Mouse (Mus musculus): Measurements from ENCODE around the gene Cd53.
A peak's percentile ranks its signal among the peaks of the same experiment; 100 is the strongest.

Cd53 gene

DNA sequence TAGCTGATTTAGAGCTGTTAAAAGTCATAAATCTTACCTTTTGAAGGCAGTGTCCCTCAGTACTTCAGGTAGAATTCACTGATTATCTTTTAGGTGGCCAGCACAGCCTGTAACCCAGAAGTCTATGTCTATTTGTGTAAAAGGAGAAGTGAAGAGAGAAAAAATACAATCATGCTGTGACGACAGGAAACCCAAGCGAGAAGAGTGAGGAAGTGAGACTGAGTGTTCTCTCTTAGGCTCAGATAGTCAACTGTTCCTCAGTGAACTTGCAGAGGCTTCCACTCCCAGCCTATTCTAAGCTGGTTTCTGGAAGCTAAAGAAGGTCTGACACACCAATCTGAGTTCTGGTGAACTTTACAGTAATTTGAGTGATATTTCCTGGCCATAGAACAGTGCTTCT lies at the start of gene Cd53:
Gene Cd53 (minus strand): TSS at position 220 of the 400 bp plus-strand sequence.
- peak; percentile 81 to 85 for DNase-seq (ENCODE audit: low spot score in 2 of 2)

DNA sequence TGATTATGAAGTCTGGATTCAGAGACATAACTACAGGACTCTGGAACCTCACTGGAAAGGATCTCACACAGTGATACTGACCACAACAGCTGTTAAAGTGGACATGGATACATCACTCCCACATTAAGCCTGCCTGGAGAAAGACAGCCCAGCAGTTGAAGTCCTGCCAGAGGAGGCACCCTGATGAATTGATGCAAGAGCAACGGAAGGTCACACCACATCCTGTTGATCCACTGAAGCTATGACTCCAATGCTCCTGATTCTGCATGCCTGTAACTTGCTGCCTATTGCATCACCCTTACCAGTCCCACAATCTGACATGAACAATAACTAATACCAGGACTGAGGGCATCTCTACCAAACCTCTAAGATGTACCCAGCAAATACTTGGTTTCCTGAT lies 42.2 kb upstream of the Cd53 start:
- DNase-seq (ENCODE audit: low spot score in 2 of 2): peak; percentile 23 to 43

DNA sequence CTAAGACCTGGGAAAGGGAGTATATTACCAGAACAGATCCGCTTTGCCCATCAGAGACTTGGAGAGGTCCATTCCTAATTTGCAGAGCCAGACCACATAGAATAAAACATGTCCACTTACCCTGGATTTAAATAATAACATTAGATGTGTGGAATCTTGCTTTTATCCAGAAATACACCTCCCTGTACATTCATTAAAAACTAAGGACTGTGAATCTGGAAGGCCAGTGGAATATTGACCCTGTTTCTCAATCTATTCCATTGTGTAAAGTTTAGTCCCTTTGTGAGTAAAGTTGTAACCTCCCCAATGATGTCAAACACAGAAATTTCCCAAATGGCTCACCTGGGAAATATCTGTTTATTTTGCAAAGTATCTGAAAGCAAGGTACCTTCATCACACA lies 36.2 kb upstream of the Cd53 start, which contains the start of gene Olfr266:
Gene Olfr266 (minus strand): TSS at position 101 of the 400 bp plus-strand sequence.
- no peak for DNase-seq (ENCODE audit: low spot score in 2 of 2)

DNA sequence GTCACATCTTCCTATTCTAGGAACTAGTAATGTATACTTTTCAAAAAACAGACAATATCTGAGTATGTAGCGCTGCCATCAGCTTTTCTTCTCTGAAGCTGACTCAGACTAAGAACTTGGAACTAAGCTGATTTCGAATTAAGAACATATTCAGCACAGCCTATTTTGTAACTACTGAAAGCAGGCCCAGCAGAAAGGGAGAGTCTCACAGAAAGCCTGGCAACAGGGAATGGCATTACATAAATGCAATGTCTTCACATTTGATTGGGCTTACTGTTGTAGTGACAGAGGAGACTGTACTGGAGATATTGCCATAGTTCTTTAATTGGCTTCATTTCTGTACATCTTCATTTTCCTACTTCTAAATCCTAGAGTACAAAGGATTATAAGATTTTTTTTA lies 27.7 kb upstream of the Cd53 start:
- DNase-seq (ENCODE audit: low spot score in 2 of 2): no peak

DNA sequence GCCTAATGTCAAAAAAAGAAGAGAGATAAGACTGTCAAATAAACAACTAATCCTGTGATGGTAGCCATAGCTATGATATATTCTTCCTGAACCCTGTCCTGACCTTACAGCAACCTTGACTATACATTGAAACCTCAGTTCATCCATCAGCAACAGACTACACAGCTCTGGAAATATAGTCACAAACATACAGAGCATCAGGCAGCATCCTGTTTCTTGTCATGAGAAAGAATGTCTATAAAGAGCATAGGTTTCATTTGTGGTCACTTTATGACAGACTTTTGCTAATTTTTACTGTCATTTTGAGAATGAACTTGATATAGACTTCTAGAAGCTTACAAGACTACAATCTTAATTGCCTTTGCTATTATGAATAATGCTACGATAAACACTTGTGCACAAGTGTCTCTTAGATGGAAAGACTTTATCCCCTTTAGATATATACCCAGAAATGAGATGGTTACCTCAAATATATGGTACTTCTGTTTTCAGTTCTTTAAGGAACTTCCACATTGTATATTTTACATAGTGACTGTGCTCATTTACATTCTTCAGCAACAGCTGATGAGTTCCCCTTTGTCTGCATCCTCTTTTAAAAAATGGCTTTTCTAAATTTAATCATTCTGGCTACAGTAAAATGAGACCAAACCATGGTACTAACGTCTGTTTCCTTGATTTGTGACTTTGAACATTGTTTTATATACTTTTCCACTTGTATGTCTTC lies 19.2 kb upstream of the Cd53 start:
- peak; percentile 13 to 35 for DNase-seq (ENCODE audit: low spot score in 2 of 2)

DNA sequence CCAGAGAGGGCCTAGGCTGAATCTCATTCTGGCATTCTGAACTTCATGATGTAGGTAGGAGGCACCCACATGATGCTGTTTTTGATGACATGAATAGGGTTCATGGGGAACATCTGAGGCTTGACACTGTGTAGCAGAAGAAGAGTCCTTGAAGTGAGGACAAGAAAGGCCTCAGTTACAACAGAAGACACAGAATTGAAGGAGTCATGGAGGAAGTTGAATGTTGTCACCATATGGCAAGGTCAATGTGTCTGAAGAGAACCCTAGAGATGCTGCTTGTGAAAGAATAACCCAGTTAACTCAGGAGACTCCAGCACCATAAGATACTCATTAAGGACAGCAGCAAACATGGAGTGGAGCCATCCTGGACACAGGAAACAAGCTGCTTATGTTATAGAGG lies 8.1 kb upstream of the Cd53 start:
- no peak for DNase-seq (ENCODE audit: low spot score in 2 of 2)

DNA sequence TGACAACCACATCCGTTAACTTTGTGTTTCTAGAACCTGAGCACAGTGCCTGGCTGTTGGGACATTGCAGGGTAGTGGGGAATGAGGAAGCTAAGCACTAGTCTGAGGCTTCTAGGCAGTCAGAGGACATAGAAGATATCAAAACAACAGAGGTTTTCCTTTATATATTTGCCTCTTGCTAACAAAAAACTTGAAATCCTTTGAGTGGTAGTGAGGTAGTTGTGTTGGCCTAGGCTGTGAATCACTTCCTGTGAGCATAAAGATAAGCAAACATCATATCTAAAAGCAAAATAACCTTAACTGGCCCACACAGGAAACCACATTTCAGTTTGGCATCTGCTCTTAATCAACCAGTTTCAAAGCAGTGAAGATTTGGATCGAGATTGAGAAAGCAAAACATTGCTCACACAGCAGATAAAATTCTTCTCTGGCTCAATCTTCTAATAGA lies 1.5 kb downstream of the Cd53 start:
- DNase-seq (ENCODE audit: low spot score in 2 of 2): peak; percentile 61 to 69

DNA sequence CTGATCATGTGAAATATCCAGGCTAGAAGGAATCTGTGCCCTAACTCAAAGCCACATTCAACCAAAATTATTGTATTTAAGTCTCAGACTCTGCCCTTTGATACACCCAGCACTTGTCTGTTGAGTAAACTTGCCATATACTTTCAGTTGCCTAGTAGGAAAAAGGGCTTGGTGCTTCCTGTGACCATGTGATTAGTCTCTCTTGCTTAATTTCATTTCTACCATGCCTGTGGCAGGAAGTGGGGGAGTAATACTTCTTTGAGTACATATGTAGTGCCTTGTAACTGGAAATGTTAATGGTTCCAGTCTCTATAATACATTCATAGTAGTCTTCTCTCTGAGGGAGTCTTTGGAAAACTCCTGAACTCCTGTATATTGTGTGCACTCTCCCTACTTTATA lies 2.0 kb downstream of the Cd53 start:
- peak; percentile 47 to 64 for DNase-seq (ENCODE audit: low spot score in 2 of 2)

DNA sequence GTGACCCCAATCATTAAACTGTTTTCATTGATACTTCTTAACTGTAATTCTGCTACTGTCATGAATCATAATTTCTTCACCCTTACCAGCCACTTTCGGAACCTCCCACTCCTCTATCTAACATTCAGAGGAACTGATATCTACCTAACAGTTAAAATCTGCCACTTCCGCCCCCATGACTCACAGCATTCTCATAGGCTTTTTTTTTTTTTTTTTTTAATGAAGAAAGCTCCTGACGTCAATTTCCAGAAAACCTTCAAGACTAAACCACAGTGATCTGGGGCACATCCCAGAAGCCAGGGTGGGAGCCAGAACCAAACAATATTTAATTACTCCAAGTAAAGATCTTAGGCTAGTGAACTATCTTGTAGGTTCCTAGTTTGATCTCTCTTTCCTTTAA lies 4.8 kb downstream of the Cd53 start:
- peak; percentile 50 to 65 for DNase-seq (ENCODE audit: low spot score in 2 of 2)

DNA sequence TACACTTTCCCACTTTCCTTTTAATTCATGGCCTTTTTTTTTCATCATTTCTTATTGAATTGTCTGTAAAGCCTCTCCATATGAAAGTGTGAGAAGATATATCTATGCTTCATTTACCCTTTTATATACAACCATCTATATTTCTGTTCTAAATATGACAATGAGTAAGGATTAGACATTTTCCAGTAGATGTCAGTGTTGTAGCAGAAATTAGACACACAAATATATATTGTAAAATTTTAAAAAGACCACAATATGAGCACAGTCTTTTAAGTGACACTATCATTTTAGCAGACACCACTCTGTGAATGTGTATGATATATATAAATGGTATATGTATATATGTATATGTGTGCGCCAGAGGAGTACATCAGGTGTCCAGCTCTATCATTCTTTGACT lies 18.1 kb downstream of the Cd53 start:
- no peak for DNase-seq (ENCODE audit: low spot score in 2 of 2)

DNA sequence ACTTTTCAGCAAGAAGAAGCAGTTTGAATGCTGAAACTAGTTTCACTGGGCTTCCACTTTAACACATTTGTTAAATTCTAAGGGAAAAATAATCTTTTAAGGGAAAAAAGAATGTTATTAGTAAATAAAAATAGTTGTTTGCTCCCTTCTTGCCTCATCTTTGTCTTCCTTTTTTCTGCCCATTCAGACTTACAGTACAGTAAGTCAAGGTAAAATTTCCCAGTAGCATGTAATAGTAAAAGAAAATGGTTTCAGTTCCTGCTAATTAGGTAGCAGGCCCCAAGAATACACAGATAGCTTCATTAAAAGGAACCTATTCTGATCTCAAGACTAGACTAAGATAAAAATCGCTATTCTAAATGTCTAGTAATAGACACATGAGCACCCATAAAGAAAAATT lies 34.1 kb downstream of the Cd53 start:
- no peak for DNase-seq (ENCODE audit: low spot score in 2 of 2)

DNA sequence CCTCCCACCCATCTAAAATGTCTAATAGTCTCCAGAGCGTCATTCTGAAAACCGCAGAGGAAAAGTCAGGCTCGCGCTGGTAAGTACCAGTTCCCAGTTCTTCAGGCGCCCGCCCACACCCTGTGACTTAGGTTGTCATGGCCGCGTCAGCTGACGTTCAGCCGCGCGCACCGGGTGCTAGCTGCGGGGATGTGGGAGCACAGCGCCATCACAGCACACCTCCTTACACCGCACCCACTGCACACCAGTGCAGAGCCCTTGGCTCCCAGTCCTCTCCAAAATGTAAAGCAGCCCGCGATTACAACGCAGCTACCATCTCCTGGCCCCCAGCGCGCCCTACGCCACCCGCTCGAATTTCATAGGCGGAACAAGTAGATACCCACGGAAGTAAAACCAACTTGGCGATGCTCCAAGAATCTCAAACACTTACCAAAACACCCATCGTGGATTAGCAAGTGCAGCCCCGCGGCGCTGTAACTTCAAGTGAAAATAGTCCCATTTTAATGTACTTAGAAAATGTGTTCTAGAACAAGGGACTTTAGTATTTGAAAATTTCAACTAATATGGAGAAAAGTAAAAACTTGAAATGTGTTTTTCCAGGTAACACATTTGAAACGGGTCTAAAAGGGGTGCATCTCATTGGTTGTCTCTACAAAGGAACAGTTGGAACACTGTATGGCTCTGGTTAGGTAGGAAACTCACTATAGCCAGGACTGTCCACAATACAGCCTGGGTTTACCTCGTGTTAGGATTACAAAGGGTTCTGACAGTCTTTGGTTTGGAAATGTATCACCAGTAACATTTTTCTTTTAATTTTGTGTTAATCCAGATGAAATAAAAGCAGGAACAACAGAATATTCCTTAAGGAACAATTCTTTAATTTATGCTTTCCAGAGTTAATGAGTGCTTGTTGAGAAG lies 67.7 kb downstream of the Cd53 start:
- peak; percentile 85 to 90 for DNase-seq (ENCODE audit: low spot score in 2 of 2)

DNA sequence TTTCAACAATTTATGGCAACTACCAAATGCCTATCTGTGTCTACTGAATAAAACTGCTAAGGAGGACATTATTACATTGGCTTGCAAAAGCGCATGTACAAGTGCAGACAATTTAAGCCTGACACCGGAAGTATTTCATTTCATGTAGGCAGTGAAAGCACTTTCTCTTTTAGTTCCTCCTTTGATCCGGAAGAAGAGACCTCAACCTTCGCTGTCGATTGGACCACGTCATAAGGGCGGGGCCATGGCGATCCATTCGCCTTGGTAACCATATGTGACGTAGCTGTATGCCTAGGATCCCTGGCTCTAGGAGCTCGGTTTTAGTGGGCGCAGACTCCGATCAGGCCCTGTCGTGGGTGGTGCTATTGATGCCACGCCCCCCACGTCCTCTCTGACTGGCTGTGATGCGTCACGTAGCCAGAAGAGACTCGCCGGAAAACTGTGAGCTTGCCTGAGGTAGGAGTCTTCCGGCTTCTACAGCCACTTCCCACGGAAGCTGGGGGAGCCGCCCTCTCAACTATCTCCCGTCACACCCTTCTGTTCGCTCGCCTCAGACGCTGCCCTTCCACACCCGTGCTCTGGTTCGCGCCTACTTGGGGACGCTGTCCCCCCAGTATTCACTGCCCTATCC lies 68.4 kb downstream of the Cd53 start:
- DNase-seq (ENCODE audit: low spot score in 2 of 2): peak; percentile 97 to 98

Measured in spleen, postnatal 36 days (tissue).